Mouse (Mus musculus) mouse trophoblast stem cell (cell line): ENCODE data around the gene L3hypdh.

ENCODE experiments used
- in situ Hi-C, 2 experiments: fragments of 300-500 bp; cut with MseI, MboI; formaldehyde crosslinking; loops; 2 replicates in 1 of 2; 3 replicates in 1 of 2; pipeline ENCODE4 v1.15.1; 2025

Gene L3hypdh

GRCm38 (mm10) chr12:72085329-72086165 lies at the start of gene L3hypdh, which contains the start of gene Jkamp:
TSS of gene L3hypdh (minus strand) at chr12:72085439.
TSS of gene Jkamp (plus strand) at chr12:72085589.
- in situ Hi-C loops: no loop called here

- in situ Hi-C loops: no loop called here
Observed at GRCm38 (mm10) chr12:72129203-72129602, 44.0 kb upstream of the L3hypdh start.

- in situ Hi-C loops: no loop called here
Observed at GRCm38 (mm10) chr12:72115686-72116345, 30.6 kb upstream of the L3hypdh start.

GRCm38 (mm10) chr12:72115126-72115525 lies 29.9 kb upstream of the L3hypdh start:
- in situ Hi-C loops: no loop called here

- in situ Hi-C loops: loop anchor here (5.0 to 10.0 kb wide), 3 partner anchors 140 to 323 kb away; no protein-coding TSS in a partner anchor
Observed at GRCm38 (mm10) chr12:72104525-72105281, 19.5 kb upstream of the L3hypdh start.

GRCm38 (mm10) chr12:72104027-72104426 lies 18.8 kb upstream of the L3hypdh start:
- in situ Hi-C loops: loop anchor here (5.0 to 10.0 kb wide), 3 partner anchors 141 to 323 kb away; no protein-coding TSS in a partner anchor

- in situ Hi-C loops: loop anchor here (5.0 to 10.0 kb wide), 3 partner anchors 142 to 325 kb away; no protein-coding TSS in a partner anchor
Observed at GRCm38 (mm10) chr12:72102776-72103175, 17.5 kb upstream of the L3hypdh start.

- in situ Hi-C loops: no loop called here
Observed at GRCm38 (mm10) chr12:72096966-72097365, 11.7 kb upstream of the L3hypdh start.

GRCm38 (mm10) chr12:72089802-72090201 lies 4.6 kb upstream of the L3hypdh start:
- in situ Hi-C loops: no loop called here

GRCm38 (mm10) chr12:72086166-72086825 lies 1.1 kb upstream of the L3hypdh start:
- in situ Hi-C loops: no loop called here

GRCm38 (mm10) chr12:72085024-72085328 lies 263 bp downstream of the L3hypdh start:
- in situ Hi-C loops: no loop called here

- in situ Hi-C loops: no loop called here
Observed at GRCm38 (mm10) chr12:72084261-72085023, 797 bp downstream of the L3hypdh start.

GRCm38 (mm10) chr12:72083265-72083664 lies 2.0 kb downstream of the L3hypdh start:
- in situ Hi-C loops: no loop called here

GRCm38 (mm10) chr12:72082370-72082769 lies 2.9 kb downstream of the L3hypdh start:
- in situ Hi-C loops: no loop called here

GRCm38 (mm10) chr12:72081961-72082360 lies 3.3 kb downstream of the L3hypdh start:
- in situ Hi-C loops: no loop called here

- in situ Hi-C loops: no loop called here
Observed at GRCm38 (mm10) chr12:72078248-72078647, 7.0 kb downstream of the L3hypdh start.

GRCm38 (mm10) chr12:72070327-72071269 lies 14.6 kb downstream of the L3hypdh start, which contains the start of gene Gpr135:
TSS of gene Gpr135 (minus strand) at chr12:72071125.
- in situ Hi-C loops: no loop called here

- in situ Hi-C loops: no loop called here
Observed at GRCm38 (mm10) chr12:72069626-72070326, 15.5 kb downstream of the L3hypdh start.

- in situ Hi-C loops: no loop called here
Observed at GRCm38 (mm10) chr12:72057780-72058179, 27.5 kb downstream of the L3hypdh start.
